Mouse (Mus musculus): ENCODE measurements at regions not wholly inside any gene's neighbourhood (a gene's known extent, or its start where the extent isn't known, plus 50 kb on each side); places are given as distances from the start of the nearest gene placed in this dataset.
A peak's percentile ranks its signal among the peaks of the same experiment; 100 is the strongest.

DNA sequence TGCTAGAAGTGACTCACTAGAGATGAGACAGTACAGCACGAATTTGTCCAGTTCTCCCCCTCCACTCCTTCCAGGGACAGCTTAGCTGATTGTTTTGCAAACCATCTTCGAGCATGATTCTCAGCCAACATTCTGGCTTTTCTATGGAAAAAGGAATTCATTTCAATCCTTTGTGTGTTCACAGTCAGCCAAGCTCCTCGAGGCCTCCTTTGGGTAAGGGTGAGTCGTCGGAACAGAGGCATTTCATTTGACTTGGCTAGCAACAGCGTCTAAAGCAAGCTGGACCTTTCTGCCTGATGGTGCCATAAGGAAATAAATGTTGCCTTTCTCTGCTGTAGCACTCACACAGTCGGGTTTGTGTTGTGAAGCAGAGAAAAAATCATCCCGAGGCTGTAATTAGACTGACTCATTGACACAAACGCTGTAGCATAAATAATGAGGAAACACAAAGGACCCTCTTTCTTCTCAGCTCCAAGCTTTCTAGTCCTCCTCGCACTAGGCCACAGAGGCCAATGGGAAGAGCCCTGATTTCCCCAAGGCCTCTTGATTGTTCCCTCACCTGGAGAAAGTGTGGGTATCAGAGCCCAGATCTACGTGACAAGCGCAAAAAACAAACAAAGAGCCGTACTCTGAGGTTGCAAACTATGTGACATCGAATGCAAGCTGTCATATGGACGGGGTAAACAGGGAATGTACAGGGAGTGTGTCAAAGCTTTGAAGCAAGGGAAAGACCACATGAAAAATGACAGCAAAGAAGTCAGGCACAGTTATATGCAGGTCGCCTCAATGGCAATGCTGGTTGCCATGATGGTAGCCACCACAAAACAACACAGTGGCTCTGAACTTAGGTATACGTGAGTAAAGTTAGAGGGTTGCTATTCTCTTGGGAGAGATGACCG lies 232.3 kb downstream of the Rnd3 start:
- peak; percentile 89 for DNase-seq

DNA sequence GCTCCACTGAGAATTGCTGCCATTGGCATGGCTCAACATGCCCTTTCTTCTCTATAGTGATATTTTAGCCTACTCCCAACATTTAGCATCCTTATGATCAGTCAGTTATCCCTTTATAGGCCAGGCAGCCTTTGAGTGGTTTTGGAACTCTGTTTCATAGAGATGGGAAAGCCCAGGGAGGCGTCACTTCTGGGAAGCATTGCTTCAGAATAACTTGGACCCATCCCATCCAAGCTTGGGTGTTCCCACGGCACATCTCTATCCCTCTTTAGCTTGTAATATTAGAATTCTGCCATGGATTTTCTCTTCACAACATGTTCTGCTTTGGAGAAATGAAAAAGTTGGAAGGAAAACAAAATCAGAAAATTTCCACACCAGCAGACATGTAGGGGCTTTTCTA lies 233.8 kb downstream of the Rnd3 start:
- DNase-seq = no peak

DNA sequence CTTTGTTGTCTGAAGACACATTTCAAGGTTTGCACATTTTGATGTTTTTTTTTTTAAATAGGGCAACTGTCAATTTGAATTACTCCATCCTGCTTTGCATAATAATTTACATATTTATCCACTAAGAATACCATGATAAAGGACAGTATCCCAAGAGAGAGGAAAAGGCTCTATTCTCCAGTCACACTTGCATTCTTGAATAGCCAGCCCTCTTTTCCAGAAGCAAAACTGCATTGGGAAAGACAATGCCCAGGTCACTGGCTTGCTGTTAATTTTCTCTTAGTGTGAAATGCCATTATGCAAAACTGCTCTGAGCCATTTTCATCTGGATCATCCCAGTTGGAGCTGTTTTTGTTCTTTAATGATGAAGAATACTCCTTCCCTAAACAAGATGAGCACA lies 234.7 kb downstream of the Rnd3 start:
- peak; percentile 51 for DNase-seq

DNA sequence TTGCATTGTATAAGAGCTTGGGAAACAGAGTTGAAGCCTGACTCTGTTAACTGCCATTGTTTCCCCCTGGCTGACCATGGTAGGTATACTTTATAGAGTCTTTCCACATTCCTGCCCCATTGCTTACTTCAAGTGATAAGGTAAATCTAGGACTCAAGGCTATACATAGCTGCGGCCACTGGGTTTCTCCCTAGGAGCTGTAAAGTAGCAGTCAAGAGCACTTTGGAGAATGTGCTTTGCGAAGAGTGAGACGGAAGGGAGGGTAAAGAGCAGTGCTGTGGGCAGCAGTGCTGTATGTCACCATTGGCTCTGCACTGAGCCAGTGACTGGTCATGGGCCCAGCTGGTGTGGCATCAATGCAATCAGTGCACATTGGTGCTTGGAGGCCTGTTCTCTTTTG lies 240.1 kb downstream of the Rnd3 start:
- no peak for DNase-seq

DNA sequence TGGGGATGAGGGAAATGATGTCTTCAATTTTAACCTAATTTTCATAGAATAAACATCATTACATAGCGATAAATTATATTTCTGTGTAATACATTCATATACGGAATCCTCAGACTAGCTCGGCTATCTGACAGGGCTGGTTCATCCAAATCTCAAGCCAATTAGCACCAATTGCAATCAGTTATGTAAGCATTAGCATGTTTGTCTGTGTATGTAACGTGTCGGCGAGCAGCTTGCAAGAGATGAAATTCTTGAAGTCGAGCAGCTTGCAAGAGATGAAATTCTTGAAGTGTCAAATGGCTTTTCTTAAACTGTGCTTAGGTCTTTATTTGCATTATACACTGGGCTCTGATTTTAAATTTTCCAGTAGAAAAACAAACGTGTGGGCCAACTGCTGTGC lies 246.2 kb downstream of the Rnd3 start:
- DNase-seq = peak; percentile 42

DNA sequence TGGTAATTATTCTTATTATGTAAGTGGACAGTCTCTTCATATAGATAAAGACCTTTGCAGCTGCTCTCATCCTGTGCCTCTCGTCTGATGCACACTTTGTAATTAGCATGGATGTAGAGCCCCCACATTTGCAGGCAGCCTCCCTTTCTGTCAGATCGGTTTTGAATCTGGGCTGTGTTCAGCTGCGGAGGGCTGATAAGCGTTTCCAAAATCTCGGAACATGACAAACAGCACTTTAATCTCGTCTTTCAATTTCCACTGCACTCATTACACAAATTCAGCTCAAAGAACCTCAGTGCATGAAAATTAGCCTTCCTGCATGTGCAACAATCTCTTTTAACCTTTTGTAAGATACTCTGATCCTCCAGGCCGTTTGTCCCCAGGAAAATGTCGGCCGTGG lies 246.7 kb downstream of the Rnd3 start:
- peak; percentile 25 for DNase-seq

DNA sequence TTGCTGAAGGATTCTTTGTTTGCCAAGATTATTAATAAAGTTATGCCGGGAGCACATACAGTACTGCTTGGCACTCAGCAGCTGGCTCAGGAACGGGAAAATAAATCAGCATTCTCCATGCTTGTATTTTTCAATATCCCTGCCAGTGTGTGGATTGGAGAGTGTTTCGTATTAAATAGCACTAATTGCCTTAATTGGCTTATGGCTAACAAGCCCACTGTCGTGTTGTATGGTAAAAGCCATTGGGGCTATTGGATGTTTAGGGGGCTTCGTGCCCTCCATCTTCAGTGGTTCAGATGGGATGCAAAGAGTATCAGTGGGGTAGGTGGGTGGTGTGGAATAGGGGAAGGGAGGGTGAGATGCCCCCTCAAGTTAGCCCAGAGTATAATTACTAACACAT lies 259.9 kb downstream of the Rnd3 start:
- peak; percentile 43 for DNase-seq

DNA sequence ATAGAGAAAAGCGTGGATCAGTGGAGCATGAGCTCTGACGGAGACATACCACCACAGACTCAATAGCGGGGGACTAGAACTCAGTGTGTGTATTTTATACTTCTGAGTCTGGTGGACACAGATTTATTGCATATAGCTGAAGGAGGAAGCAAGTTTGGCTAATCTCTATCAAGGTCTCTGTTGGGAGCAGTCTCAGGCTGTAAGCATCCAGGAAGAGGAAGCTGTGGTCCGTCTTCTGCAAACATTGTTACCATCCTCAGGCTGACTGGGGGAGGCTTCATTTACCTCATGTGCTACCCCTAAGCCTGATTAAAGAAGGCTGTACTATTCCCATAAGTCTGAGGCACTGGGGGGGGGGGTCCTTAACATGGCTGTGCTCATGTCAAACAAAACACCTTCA lies 261.0 kb downstream of the Rnd3 start:
- no peak for DNase-seq

DNA sequence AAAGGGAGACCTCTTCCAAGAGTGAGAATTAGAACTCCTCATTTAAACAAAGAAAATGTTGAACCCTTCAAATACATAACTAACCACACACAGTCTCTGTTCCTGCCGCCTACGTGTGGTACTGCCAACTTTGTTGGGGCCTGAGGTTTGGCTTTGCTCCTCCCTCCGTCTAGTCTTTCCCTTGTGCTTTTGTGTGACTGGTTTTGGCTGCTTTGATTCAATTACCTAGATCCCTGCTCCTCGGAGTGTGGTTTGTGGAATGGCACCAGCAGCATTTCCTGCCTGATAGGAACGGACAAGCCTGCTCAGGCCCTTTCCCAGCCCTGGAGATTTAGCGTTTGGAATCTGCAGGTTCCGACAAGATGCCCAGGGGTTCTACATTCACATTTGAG lies 263.0 kb downstream of the Rnd3 start:
- DNase-seq = peak; percentile 66

DNA sequence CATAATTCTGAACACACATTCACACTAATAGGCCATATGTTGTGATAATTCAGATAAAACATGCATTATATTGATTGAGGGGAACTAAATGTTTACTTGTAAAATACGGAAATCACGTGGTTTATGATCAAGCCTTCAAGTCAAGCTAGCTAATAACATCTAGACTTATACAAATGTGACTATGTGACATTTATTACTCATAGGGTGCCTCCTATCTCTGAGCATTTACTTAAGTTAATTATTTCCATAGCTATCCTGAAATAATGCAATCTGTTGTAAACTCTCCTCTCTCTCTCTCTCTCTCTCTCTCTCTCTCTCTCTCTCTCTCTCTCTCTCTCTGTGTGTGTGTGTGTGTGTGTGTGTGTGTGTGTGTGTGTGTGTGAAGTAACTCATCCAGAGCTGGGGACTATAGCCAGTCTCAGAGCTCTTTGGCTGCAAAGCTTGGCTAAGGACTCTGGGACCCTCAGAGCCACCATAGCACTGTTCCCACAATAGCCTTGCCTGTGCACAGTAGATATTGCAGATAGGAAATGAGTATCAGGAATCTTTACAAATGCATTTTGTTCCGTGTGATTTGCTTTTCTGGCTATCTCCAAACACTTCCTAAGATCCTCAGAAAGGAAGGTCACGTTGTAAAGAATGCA lies 263.5 kb downstream of the Rnd3 start:
- no peak for DNase-seq

DNA sequence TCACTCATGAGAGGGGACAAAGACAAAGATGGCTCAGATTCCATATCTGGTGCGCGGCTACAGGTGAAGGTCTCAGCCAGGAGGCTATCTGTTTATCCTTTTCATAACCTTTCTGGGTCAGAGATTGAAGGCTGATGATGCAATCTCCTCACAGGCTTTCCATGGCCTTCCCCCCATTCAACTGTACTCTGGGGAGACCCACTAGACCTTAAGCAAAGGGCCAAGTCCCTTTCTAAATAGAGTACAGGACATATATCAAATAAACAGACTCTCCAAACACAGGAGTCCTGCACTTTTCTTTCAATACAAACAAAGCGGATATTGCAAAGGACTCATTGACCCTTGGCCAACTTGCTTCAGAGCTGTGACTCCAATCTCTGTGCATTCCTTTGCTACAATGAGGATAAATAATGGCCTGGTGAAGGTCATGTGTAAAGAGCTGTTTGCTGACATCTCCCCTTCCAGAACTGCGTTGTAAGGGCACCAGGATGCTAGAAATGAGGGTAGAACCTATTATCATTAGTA lies 267.3 kb downstream of the Rnd3 start:
- no peak for DNase-seq

DNA sequence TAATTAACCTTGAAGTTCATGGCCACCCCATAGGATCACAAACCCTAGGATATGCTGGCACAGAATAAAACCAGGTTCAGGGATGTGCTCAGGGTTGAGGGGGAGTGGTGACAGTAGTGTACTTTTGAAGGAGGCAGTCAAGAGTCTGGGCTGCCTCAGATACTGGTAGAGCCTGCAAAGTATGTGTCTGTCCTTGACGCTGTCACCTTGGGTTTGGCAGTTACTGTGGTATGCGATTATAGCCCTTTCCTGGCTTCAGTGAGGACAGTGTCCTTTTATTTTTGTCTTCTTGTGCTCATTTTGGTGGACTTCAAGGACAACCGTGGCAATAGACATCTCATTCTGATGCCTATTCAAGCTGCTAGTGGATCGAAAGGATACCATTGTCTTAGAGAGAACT lies 268.1 kb downstream of the Rnd3 start:
- DNase-seq = no peak

DNA sequence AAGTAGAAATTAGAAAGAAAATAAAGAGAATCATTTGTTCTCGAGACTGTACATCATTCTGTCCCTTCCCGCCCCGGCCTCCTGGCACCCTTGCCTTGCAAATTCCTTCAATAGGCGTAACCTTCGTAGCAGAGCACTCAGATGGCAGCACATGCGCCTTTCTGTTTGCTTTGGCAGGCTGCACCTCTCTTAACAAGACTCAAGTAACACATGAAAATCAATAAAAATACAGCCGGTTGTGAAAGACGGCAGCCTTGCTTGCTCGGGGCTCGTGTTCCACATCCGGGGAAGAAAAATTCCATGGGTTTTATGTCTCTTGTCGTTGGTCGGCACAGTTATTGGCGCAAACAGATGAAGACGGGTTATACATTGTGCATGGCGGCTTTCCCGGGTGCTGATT lies 271.2 kb downstream of the Rnd3 start:
- no peak for DNase-seq

DNA sequence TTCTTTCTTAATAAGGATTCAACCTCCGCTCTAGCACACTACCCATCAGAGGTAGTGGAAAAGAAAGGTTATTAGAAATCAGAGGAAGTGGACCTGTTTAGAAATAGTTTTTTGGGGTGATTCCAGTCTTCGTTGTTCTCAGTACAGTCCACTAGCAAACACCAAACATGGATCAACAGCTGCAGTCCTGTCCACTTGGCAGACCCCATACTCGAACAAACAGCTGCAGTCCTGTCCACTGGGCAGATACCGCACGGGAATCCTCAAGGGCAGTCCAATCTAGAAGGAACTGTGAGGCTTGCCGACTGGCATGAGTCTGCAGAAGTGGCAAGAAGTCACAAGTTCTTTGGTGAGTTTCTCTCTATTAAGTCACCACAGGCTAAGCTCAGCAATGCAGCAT lies 273.8 kb downstream of the Rnd3 start:
- no peak for DNase-seq

DNA sequence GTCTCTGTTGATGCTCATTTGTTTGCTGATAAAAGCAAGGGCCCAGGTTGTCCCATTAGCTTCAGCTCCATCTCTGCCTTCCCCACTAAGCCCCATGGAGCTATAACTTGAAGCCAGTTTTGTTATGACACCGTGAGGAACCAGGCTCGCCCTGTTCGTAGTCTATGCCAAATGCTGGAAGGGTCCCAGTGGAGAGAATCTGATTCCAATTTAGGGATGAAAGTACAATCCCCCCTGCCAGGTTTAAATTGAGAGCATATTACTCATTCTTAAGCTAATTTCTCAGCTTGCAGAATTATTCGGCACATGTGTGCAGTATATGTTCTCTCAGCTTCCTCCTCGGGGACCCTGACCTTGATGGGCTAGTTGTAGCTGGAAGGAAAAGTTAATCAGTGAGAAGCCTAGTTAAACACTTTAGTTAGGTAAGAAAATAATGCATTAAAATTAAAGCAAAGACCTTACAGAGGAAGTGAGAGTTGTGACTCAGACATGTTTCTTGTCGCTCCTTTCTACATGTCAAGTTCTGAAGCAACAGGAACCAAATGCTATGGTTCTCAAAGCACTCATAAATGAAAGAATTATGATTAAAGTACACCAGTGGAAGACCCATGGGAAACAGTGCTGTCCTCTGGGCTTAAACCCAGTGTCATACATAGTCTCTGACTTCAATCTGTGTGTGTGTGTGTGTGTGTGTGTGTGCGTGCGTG lies 295.2 kb downstream of the Rnd3 start:
- DNase-seq = no peak

DNA sequence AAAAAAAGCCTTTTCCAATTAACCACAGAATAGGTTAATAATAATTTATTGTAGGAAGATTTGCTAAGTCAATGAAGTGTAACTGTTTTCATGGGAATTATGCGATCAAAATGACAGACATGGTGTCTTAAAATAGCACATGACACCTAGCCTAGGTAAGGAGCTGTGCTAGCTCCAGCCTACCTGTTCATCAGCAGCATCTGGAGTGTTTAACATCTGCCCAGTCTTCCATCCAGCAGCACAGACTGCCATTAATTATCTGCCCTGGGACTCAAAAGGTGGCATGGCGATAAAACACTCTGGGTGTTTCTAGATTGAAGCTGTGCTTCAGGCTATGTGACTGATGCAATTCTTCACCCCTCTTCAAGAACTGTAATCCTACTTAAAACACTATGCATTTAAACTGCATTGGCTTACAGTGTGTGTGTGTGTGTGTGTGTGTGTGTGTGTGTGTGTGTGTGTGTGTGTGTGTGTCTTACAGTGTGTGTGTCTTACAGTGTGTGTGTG lies 296.4 kb downstream of the Rnd3 start:
- no peak for DNase-seq

DNA sequence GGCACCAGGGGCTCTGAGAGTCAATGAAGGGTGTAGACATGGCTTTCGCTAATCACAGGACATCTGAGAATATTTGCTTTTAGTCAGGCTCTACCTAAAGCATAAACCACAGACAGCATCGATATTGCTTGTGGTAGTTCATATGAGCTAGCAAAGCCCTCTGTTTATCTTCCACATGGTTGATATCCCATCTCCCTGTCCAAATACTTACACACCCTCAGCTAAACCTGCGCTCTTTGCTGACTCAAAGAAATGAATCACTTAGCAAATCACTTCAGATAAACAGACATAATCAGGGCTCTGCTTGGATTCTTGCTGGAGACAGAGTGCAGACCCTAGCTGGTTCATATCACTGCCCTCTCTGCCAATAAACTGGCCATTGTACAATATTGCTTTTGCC lies 298.8 kb downstream of the Rnd3 start:
- DNase-seq = no peak

DNA sequence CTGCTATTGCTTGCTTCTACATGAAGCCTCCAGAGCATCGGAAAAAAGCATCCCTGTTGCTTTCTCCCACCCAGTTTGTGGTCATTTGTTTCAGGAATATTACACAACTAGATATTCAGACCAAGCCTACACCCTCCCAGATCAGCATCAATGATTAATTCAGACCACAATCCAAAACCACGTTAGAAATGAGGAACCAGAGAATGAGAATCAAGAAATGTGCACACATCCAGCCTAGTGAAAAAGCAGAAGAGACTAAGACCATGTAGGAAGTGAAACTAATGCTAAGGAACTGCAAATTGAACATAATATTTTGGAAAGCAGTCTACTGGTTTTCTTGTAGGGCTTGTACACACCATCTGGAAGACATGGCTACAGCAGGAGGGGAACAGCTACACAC lies 307.0 kb downstream of the Rnd3 start:
- no peak for DNase-seq

DNA sequence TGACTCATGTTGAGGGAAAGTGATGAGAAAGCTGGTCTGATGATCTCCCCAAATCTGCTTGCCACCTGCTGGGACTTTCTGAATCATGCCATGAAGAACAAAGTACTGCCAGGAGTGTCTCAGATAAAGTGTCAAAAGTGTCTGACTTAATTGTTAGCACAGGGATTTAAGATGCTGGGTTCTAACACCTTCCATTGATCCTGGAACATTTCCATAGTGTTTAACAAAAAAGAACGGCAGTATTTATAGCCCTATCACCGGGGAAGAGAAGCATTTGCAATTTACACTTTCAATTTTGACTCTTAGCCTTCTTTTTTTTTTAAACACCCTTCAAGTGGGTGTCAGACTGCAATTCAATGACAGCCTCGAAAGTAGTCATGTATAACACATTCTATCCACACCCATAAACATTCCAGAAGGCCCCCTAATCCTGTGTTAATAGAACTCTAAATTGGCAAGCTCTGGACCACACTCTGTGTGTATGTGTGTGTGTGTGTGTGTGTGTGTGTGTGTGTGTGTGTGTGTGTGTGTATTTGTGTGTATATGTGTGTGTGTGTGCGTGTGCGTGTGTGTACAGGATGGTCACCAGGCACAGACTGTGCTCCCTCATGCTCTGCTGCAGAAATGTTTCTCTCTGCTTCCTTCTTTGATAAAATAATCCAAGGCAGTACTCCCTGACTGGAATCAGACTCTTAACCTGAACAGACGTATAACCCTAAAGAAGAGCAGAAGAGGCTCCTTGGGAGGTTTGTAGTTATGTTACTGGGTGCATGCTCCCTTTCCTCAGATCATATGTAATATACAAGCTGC lies 313.2 kb downstream of the Rnd3 start:
- DNase-seq = no peak

DNA sequence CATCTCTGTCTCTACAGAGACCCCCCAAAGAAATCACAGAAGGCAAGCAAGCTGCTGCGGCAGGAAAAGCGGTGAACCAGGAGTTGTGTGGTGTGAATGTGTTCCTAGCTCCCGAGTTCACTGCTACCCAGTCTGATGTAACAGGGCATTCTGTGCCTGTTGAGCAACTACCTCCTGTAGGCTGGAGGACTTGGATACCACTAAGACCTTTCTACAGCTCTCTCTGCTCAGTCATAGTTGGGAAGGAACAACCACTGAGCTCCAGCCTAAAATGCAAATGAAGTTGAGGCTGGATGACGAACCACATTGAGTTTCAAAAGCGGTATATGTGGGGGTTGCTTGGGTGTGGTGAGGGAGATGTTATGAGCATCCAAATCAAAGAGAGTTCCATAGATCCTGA lies 315.1 kb downstream of the Rnd3 start:
- no peak for DNase-seq

DNA sequence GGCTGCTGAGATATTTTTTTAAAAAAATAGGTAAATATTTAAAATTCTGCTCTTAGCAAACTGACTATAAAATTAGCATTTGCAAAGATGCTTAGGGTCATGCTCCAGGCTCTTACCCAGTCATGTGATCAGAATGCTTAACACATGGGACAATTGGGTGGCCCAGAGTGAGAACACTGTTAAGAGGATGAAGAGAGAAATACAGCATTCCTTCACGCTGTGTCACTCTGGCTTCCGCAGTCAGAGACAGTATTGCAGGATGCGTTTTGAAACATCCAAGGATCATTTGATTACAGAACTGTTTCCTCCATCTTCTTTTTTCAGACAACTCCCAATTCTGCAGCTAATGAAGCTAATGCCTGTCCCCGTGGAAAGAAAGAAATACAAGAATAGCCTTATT lies 316.4 kb downstream of the Rnd3 start:
- no peak for DNase-seq

DNA sequence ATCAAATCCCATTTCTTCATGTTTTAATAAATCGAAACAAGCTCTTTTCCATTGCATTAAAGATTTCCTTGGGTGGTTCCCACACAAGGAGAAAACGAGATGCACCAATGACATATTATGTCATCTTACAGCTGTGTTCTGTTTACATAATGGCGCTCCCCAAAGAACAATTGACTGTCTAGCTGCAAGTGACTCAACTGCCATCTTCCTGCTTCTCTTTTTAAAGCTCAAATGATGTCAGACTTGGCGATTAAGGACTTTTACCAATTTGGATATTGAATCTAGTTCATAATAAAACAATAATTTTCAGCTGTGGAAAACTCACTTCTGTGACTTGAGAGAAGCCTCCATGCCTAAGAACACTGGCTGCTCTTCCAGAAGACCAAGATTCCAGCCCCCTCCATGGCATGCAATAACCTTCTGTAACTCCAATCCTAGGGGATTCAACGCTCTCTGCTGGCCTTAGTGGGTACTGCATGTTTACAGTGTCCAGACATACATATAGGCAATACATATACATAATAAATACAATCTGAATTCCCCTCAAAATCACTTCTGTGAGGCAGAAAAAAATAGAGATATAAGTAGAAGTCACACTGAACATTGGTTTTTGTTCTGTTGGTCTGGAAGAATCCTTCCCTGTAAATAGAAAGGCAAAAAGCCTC lies 318.7 kb downstream of the Rnd3 start:
- no peak for DNase-seq

Data from retina, postnatal 1 day (tissue).